Mouse (Mus musculus) liver, embryonic 14.5 days (tissue): ENCODE results near the gene Eps8l2. TPM values are rescaled to one million over a fixed set of nuclear protein-coding genes. Genes with fewer than 3 reads are reported as not detected.
A peak's percentile ranks its signal among the peaks of the same experiment; 100 is the strongest.
"Not testable (repeated sequence)": the region's sequence is repeated elsewhere in the genome, so short reads cannot be mapped to it uniquely, and the experiment has no call there.

Experiments
- ATAC-seq: fragments of 200-750 bp; cut with Nextera tagmentation; 2 replicates; pipeline ENCODE4 v1.8.0; 2017; ENCODE audit warnings: moderate number of reproducible peaks, mild to moderate bottlenecking, moderate library complexity; ENCODE audit not compliant: insufficient read depth
- DNase-seq, 3 experiments: peaks; one replicate each; pipeline ENCODE4 v3.0.0-alpha.2; 2012 to 2013; ENCODE audit warnings: low read depth in 3 of 3, low spot score in 3 of 3
- H3K27ac ChIP-seq: fragments of 300-500 bp; sonication (generic); 2 replicates; pipeline ENCODE4 v1.5.1; 2014; ENCODE audit warnings: moderate library complexity, mild to moderate bottlenecking, control low read depth, inconsistent platforms
- H3K27me3 ChIP-seq: fragments of 300-500 bp; sonication (generic); 2 replicates; pipeline ENCODE4 v1.6.1; 2014; ENCODE audit warnings: mild to moderate bottlenecking, low read length, moderate library complexity; ENCODE audit not compliant: control insufficient read depth, insufficient read depth
- H3K36me3 ChIP-seq: fragments of 300-500 bp; sonication (generic); replicated peaks from 2 replicates; pipeline ENCODE4 v1.6.1; 2014; ENCODE audit warnings: low read depth; ENCODE audit not compliant: control insufficient read depth, insufficient read depth
- H3K4me1 ChIP-seq, 2 experiments: fragments of 200-500 bp in 1 of 2; fragments of 300-500 bp in 1 of 2; sonication (generic) in 1 of 2; replicated peaks; 2 replicates each; pipeline ENCODE4 v1.6.1; 2012 to 2014; ENCODE audit warnings: antibody characterized with exemption in 1 of 2, inconsistent platforms in 1 of 2, low read length in 1 of 2; ENCODE audit not compliant: control insufficient read depth in 2 of 2, insufficient read depth in 2 of 2
- H3K4me2 ChIP-seq: fragments of 300-500 bp; sonication (generic); 2 replicates; pipeline ENCODE4 v1.6.1; 2014; ENCODE audit warnings: low read depth, mild to moderate bottlenecking, control low read depth, moderate library complexity
- H3K4me3 ChIP-seq, 2 experiments: fragments of 200-500 bp in 1 of 2; fragments of 300-500 bp in 1 of 2; sonication (generic) in 1 of 2; 2 replicates each; pipeline ENCODE4 v1.5.1; 2012 to 2014; ENCODE audit warnings: low read depth in 2 of 2, low read length in 2 of 2, mild to moderate bottlenecking in 2 of 2, control low read depth in 1 of 2, inconsistent platforms in 1 of 2, moderate library complexity in 1 of 2; ENCODE audit not compliant: insufficient read depth in 1 of 2
- H3K9ac ChIP-seq: fragments of 300-500 bp; sonication (generic); replicated peaks from 2 replicates; pipeline ENCODE4 v1.6.1; 2014; ENCODE audit warnings: mild to moderate bottlenecking, control low read depth, moderate library complexity
- H3K9me3 ChIP-seq: fragments of 300-500 bp; sonication (generic); 2 replicates; pipeline ENCODE4 v1.6.1; 2016; ENCODE audit warnings: low read length, mixed read lengths; ENCODE audit not compliant: control insufficient read depth
- CTCF ChIP-seq: IDR thresholded peaks from 2 replicates; pipeline ENCODE4 v1.5.1; 2016; ENCODE audit warnings: antibody characterized with exemption, low read depth, control low read depth
- EP300 ChIP-seq: IDR thresholded peaks from 2 replicates; pipeline ENCODE4 v1.6.1; 2016; ENCODE audit warnings: antibody characterized with exemption, low read depth
- WGBS: fragments of 180-500 bp; shearing (Covaris S2); extraction: QIAGEN DNeasy Blood & Tissue Kit; methylation state at CpG from one replicate; pipeline ENCODE4 v1.1.7; 2014; ENCODE audit not compliant: insufficient replicate concordance; 5-methylcytosine and 5-hydroxymethylcytosine counted together
- polyA plus RNA-seq, 2 experiments: library from polyadenylated mRNA; depleted of rRNA in 1 of 2; stranded (reverse) in 1 of 2; unstranded in 1 of 2; fragments of >200 nt; fragmentation: Nextera tagmentation in 1 of 2; extraction: Ambion mirVana in 1 of 2; gene quantifications; 2 replicates each; pipeline versions ENCODE4 v1.2.1 to v1.2.3; 2012 to 2014

The Eps8l2 gene
- polyA plus RNA-seq, 2 experiments = 6.6 to 7.9 TPM

DNA sequence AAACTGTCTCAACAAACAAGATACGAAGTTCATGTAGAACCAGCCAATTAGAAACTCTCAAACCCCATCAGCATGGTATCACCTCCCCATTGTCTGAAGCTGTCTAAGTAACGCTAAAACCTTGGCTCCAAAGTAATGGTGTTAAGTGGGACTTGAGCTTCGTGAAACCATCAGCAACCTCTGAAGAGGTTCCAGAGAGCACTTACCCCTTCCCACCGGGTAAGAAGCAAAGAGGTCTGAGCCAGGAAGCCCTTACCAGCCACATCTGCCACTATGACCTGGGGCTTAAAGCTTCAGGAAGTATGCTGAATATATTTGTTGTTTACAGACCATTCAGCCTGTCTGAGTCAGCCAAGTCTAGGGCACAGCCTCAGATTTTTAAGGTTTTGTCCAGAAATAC, 66.8 kb downstream of the Eps8l2 start:
- WGBS = 66% methylated on average over 4 of the region's 4 CpGs
- Histone ChIP-seq H3K9ac (no peak overlapping the region), H3K4me2 (no peak overlapping the region), H3K27ac (no peak overlapping the region), H3K27me3 (no peaks in the 10 kb centered on the region), H3K4me3 (no peak overlapping the region), H3K36me3 (peaks cover 44% of the 10 kb centered on the region), H3K4me1 (no peaks in the 10 kb centered on the region; a peak in 1 of 4 replicates), H3K9me3 (no peaks in the 10 kb centered on the region)
- no peak for ATAC-seq
- no peak for DNase-seq
- TF ChIP-seq CTCF = no peak
- TF ChIP-seq EP300 = no peak

- not testable (repeated sequence) for H3K9me3 ChIP-seq, H3K4me2 ChIP-seq, H3K9ac ChIP-seq, H3K27ac ChIP-seq, H3K4me1 ChIP-seq, ATAC-seq, H3K4me3 ChIP-seq, H3K27me3 ChIP-seq, DNase-seq
- H3K36me3 ChIP-seq = peaks cover 23% of the 10 kb centered on the region
- 83% methylated on average over 7 of the region's 7 CpGs for WGBS
Measured at GRCm38 (mm10) chr7:141407670-141408069, 69.0 kb downstream of the Eps8l2 start.

DNA sequence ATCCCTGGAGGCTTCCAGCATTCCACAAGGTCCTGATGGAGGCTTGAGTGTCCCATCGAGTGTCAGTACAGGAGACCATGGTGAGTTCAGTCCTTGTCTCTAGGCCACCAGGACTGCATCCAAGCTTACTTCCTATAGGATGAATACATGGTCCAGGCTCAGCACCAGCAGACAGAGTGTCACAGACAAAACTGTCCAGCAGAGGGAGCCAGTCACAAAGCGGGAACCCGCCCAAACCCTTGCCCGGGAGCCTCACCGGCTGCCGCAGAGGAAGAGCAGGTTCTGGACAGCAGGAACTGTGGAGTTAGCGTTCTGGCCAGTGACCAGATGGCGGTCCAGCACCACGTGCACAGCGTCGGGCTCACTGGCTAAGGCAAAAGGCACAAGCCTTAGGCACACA, 70.2 kb downstream of the Eps8l2 start:
- peak in 2 of 3 experiments; percentile 61 to 67 for DNase-seq
- Histone ChIP-seq H3K9ac (no peak overlapping the region), H3K4me3 (no peak overlapping the region), H3K36me3 (peaks cover 13% of the 10 kb centered on the region; the same call in 1 of the 2 replicates), H3K27ac (no peak overlapping the region), H3K4me1 (peaks cover 3 to 6% of the 10 kb centered on the region in 2 experiments; a peak in 3 of 4 replicates), H3K9me3 (no peaks in the 10 kb centered on the region), H3K27me3 (no peaks in the 10 kb centered on the region), H3K4me2 (no peak overlapping the region)
- peak; percentile 56 for ATAC-seq
- WGBS = 10% methylated on average over 11 of the region's 11 CpGs
- TF ChIP-seq CTCF = peak; percentile 98
- no peak for TF ChIP-seq EP300

- no peak for DNase-seq
- Histone ChIP-seq H3K9ac (no peak overlapping the region), H3K27me3 (no peaks in the 10 kb centered on the region), H3K4me2 (no peak overlapping the region), H3K4me3 (no peak overlapping the region), H3K27ac (no peak overlapping the region), H3K4me1 (peaks cover 11 to 14% of the 10 kb centered on the region in 2 experiments), H3K36me3 (peaks cover 4% of the 10 kb centered on the region; the same call in 1 of the 2 replicates), H3K9me3 (no peaks in the 10 kb centered on the region)
- no peak for TF ChIP-seq CTCF
- TF ChIP-seq EP300 = no peak
- ATAC-seq = no peak
- WGBS = 86% methylated on average over 8 of the region's 8 CpGs
Measured at GRCm38 (mm10) chr7:141410631-141411030, 72.0 kb downstream of the Eps8l2 start.

DNA sequence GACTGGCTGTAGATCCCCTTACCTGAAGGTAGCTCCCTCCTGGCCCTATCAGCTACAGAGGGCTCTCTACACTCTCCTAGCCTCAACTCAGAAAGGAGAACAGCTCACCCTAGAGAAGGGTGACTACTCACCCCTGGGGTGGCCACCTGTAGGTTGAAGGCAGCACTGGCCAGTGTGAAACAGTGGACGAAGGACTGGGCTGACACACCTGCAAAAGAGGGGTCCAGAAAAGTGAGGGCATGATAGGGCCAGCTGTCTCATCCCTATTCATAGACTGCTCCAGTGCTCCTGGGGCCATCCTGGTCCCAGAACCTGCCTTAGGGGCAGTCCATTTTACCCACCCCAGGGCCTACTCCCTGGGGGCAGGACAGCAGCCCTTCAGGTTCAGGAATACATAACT, 73.0 kb downstream of the Eps8l2 start:
- no peak for TF ChIP-seq CTCF
- TF ChIP-seq EP300 = no peak
- H3K4me1 ChIP-seq = peaks cover 11 to 14% of the 10 kb centered on the region in 2 experiments
- ATAC-seq (no peak), DNase-seq (no peak)
- no peaks in the 10 kb centered on the region for H3K9me3 ChIP-seq
- H3K27me3 ChIP-seq = no peaks in the 10 kb centered on the region
- peaks cover 4% of the 10 kb centered on the region; the same call in 1 of the 2 replicates for H3K36me3 ChIP-seq
- no peak overlapping the region for H3K9ac ChIP-seq
- H3K27ac ChIP-seq = no peak overlapping the region
- no peak overlapping the region for H3K4me2 ChIP-seq
- WGBS = 77% methylated on average over 1 of the region's 1 CpGs
- H3K4me3 ChIP-seq = no peak overlapping the region

Other genes with a start within 250 kb of the Eps8l2 start
- gene Sigirr, start 238.3 kb upstream of the Eps8l2 start, polyA plus RNA-seq (2012; rRNA removed) = 9.8 and 10.8 TPM in 2 replicates
- 16.0 and 18.4 TPM in 2 replicates for gene Sigirr, start 238.3 kb upstream of the Eps8l2 start, polyA plus RNA-seq (2014; fragmentation: Nextera tagmentation; extraction: Ambion mirVana)
- gene Ano9, start 221.1 kb upstream of the Eps8l2 start, polyA plus RNA-seq (2012; rRNA removed) = 0.30 and 0.53 TPM in 2 replicates
- gene Ano9, start 221.1 kb upstream of the Eps8l2 start, polyA plus RNA-seq (2014; fragmentation: Nextera tagmentation; extraction: Ambion mirVana) = 0.24 and 0.27 TPM in 2 replicates
- 72.2 and 72.8 TPM in 2 replicates for gene Ptdss2, start 216.5 kb upstream of the Eps8l2 start, polyA plus RNA-seq (2012; rRNA removed)
- gene Ptdss2, start 216.5 kb upstream of the Eps8l2 start, polyA plus RNA-seq (2014; fragmentation: Nextera tagmentation; extraction: Ambion mirVana) = 111 and 130 TPM in 2 replicates
- 26.5 and 29.1 TPM in 2 replicates for gene Rnh1, start 166.0 kb upstream of the Eps8l2 start, polyA plus RNA-seq (2012; rRNA removed)
- gene Rnh1, start 166.0 kb upstream of the Eps8l2 start, polyA plus RNA-seq (2014; fragmentation: Nextera tagmentation; extraction: Ambion mirVana) = 54.6 and 59.7 TPM in 2 replicates
- 50.8 and 66.8 TPM in 2 replicates for gene Hras, start 144.9 kb upstream of the Eps8l2 start, polyA plus RNA-seq (2012; rRNA removed)
- gene Hras, start 144.9 kb upstream of the Eps8l2 start, polyA plus RNA-seq (2014; fragmentation: Nextera tagmentation; extraction: Ambion mirVana) = 84.4 and 102 TPM in 2 replicates
- 15.3 and 20.3 TPM in 2 replicates for gene Lrrc56, start 144.7 kb upstream of the Eps8l2 start, polyA plus RNA-seq (2012; rRNA removed)
- 10.4 and 10.9 TPM in 2 replicates for gene Lrrc56, start 144.7 kb upstream of the Eps8l2 start, polyA plus RNA-seq (2014; fragmentation: Nextera tagmentation; extraction: Ambion mirVana)
- gene Lmntd2, start 124.8 kb upstream of the Eps8l2 start, polyA plus RNA-seq (2012; rRNA removed) = 2.0 and 2.3 TPM in 2 replicates
- gene Lmntd2, start 124.8 kb upstream of the Eps8l2 start, polyA plus RNA-seq (2014; fragmentation: Nextera tagmentation; extraction: Ambion mirVana) = 0.25 and 0.66 TPM in 2 replicates
- 21.6 and 28.3 TPM in 2 replicates for gene Rassf7, start 123.0 kb upstream of the Eps8l2 start, polyA plus RNA-seq (2012; rRNA removed)
- 16.8 and 22.4 TPM in 2 replicates for gene Rassf7, start 123.0 kb upstream of the Eps8l2 start, polyA plus RNA-seq (2014; fragmentation: Nextera tagmentation; extraction: Ambion mirVana)
- gene Phrf1, start 110.1 kb upstream of the Eps8l2 start, polyA plus RNA-seq (2012; rRNA removed) = 10.4 and 14.1 TPM in 2 replicates
- gene Phrf1, start 110.1 kb upstream of the Eps8l2 start, polyA plus RNA-seq (2014; fragmentation: Nextera tagmentation; extraction: Ambion mirVana) = 25.7 and 28.3 TPM in 2 replicates
- gene Irf7, start 72.4 kb upstream of the Eps8l2 start, polyA plus RNA-seq (2012; rRNA removed) = 4.6 and 5.4 TPM in 2 replicates
- 4.8 and 5.1 TPM in 2 replicates for gene Irf7, start 72.4 kb upstream of the Eps8l2 start, polyA plus RNA-seq (2014; fragmentation: Nextera tagmentation; extraction: Ambion mirVana)
- gene Cdhr5, start 62.1 kb upstream of the Eps8l2 start, polyA plus RNA-seq (2012; rRNA removed) = 0.07 and 0.11 TPM in 2 replicates
- gene Cdhr5, start 62.1 kb upstream of the Eps8l2 start, polyA plus RNA-seq (2014; fragmentation: Nextera tagmentation; extraction: Ambion mirVana) = 0.24 and 0.27 TPM in 2 replicates
- gene Sct, start 59.7 kb upstream of the Eps8l2 start, polyA plus RNA-seq (2012; rRNA removed) = 0.16 TPM in 1 of 2 replicates, not detected in the other
- 0.22 and 0.30 TPM in 2 replicates for gene Sct, start 59.7 kb upstream of the Eps8l2 start, polyA plus RNA-seq (2014; fragmentation: Nextera tagmentation; extraction: Ambion mirVana)
- gene Drd4, start 46.9 kb upstream of the Eps8l2 start, polyA plus RNA-seq (2012; rRNA removed) = not detected in 2 replicates
- gene Drd4, start 46.9 kb upstream of the Eps8l2 start, polyA plus RNA-seq (2014; fragmentation: Nextera tagmentation; extraction: Ambion mirVana) = not detected in 2 replicates
- 6.9 and 7.8 TPM in 2 replicates for gene Deaf1, start 11.2 kb upstream of the Eps8l2 start, polyA plus RNA-seq (2012; rRNA removed)
- gene Deaf1, start 11.2 kb upstream of the Eps8l2 start, polyA plus RNA-seq (2014; fragmentation: Nextera tagmentation; extraction: Ambion mirVana) = 11.1 and 13.6 TPM in 2 replicates
- gene Tmem80, start 11.1 kb upstream of the Eps8l2 start, polyA plus RNA-seq (2012; rRNA removed) = 10.7 and 13.6 TPM in 2 replicates
- 11.3 and 13.0 TPM in 2 replicates for gene Tmem80, start 11.1 kb upstream of the Eps8l2 start, polyA plus RNA-seq (2014; fragmentation: Nextera tagmentation; extraction: Ambion mirVana)
- 212 and 266 TPM in 2 replicates for gene Taldo1, start 53.3 kb downstream of the Eps8l2 start, polyA plus RNA-seq (2012; rRNA removed)
- 427 and 428 TPM in 2 replicates for gene Taldo1, start 53.3 kb downstream of the Eps8l2 start, polyA plus RNA-seq (2014; fragmentation: Nextera tagmentation; extraction: Ambion mirVana)
- gene Gatd1, start 75.3 kb downstream of the Eps8l2 start, polyA plus RNA-seq (2012; rRNA removed) = 13.8 and 16.9 TPM in 2 replicates
- gene Gatd1, start 75.3 kb downstream of the Eps8l2 start, polyA plus RNA-seq (2014; fragmentation: Nextera tagmentation; extraction: Ambion mirVana) = 8.7 and 10.3 TPM in 2 replicates
- 0.09 TPM in 1 of 2 replicates, not detected in the other for gene Cend1, start 90.6 kb downstream of the Eps8l2 start, polyA plus RNA-seq (2012; rRNA removed)
- gene Cend1, start 90.6 kb downstream of the Eps8l2 start, polyA plus RNA-seq (2014; fragmentation: Nextera tagmentation; extraction: Ambion mirVana) = not detected in 2 replicates
- gene Slc25a22, start 99.0 kb downstream of the Eps8l2 start, polyA plus RNA-seq (2012; rRNA removed) = 19.6 and 23.8 TPM in 2 replicates
- gene Slc25a22, start 99.0 kb downstream of the Eps8l2 start, polyA plus RNA-seq (2014; fragmentation: Nextera tagmentation; extraction: Ambion mirVana) = 11.0 and 13.5 TPM in 2 replicates
- gene Pidd1, start 105.1 kb downstream of the Eps8l2 start, polyA plus RNA-seq (2012; rRNA removed) = 15.5 and 18.7 TPM in 2 replicates
- 6.1 and 9.4 TPM in 2 replicates for gene Pidd1, start 105.1 kb downstream of the Eps8l2 start, polyA plus RNA-seq (2014; fragmentation: Nextera tagmentation; extraction: Ambion mirVana)
- 328 and 661 TPM in 2 replicates for gene Rplp2, start 108.5 kb downstream of the Eps8l2 start, polyA plus RNA-seq (2012; rRNA removed)
- gene Rplp2, start 108.5 kb downstream of the Eps8l2 start, polyA plus RNA-seq (2014; fragmentation: Nextera tagmentation; extraction: Ambion mirVana) = 942 and 950 TPM in 2 replicates
- 6.7 TPM in 2 replicates for gene Pnpla2, start 116.3 kb downstream of the Eps8l2 start, polyA plus RNA-seq (2012; rRNA removed)
- gene Pnpla2, start 116.3 kb downstream of the Eps8l2 start, polyA plus RNA-seq (2014; fragmentation: Nextera tagmentation; extraction: Ambion mirVana) = 9.0 and 9.4 TPM in 2 replicates
- gene Cracr2b, start 122.2 kb downstream of the Eps8l2 start, polyA plus RNA-seq (2012; rRNA removed) = 1.3 and 2.6 TPM in 2 replicates
- gene Cracr2b, start 122.2 kb downstream of the Eps8l2 start, polyA plus RNA-seq (2014; fragmentation: Nextera tagmentation; extraction: Ambion mirVana) = 0.89 and 1.9 TPM in 2 replicates
- 20.0 and 22.0 TPM in 2 replicates for gene Cd151, start 128.5 kb downstream of the Eps8l2 start, polyA plus RNA-seq (2012; rRNA removed)
- 12.8 and 13.8 TPM in 2 replicates for gene Cd151, start 128.5 kb downstream of the Eps8l2 start, polyA plus RNA-seq (2014; fragmentation: Nextera tagmentation; extraction: Ambion mirVana)
- 10.9 and 24.6 TPM in 2 replicates for gene Polr2l, start 136.3 kb downstream of the Eps8l2 start, polyA plus RNA-seq (2012; rRNA removed)
- 52.4 and 54.7 TPM in 2 replicates for gene Polr2l, start 136.3 kb downstream of the Eps8l2 start, polyA plus RNA-seq (2014; fragmentation: Nextera tagmentation; extraction: Ambion mirVana)
- 32.1 and 37.4 TPM in 2 replicates for gene Tspan4, start 136.4 kb downstream of the Eps8l2 start, polyA plus RNA-seq (2012; rRNA removed)
- gene Tspan4, start 136.4 kb downstream of the Eps8l2 start, polyA plus RNA-seq (2014; fragmentation: Nextera tagmentation; extraction: Ambion mirVana) = 42.1 and 43.0 TPM in 2 replicates
- 6.3 and 12.1 TPM in 2 replicates for gene Chid1, start 201.0 kb downstream of the Eps8l2 start, polyA plus RNA-seq (2012; rRNA removed)
- 23.0 and 24.2 TPM in 2 replicates for gene Chid1, start 201.0 kb downstream of the Eps8l2 start, polyA plus RNA-seq (2014; fragmentation: Nextera tagmentation; extraction: Ambion mirVana)
- gene Ap2a2, start 223.3 kb downstream of the Eps8l2 start, polyA plus RNA-seq (2012; rRNA removed) = 19.8 and 21.0 TPM in 2 replicates
- 43.2 and 51.2 TPM in 2 replicates for gene Ap2a2, start 223.3 kb downstream of the Eps8l2 start, polyA plus RNA-seq (2014; fragmentation: Nextera tagmentation; extraction: Ambion mirVana)